Mouse (Mus musculus): ENCODE results near the gene Cdc34. TPM values are rescaled to one million over a fixed set of nuclear protein-coding genes. Genes with fewer than 3 reads are reported as not detected.

Gene Cdc34
- polyA plus RNA-seq, 1 experiment: 93.9 TPM

- Histone ChIP-seq H3K4me3 (replicated peaks; ENCODE audit: insufficient read depth, low read depth, low read length) (peak overlapping the region; percentile 90), H3K27me3 (ENCODE audit: control insufficient read depth, insufficient read depth, low read length) (no peaks in the 10 kb centered on the region), H3K4me1 (ENCODE audit: control insufficient read depth, insufficient read depth, low read length) (peaks cover 36% of the 10 kb centered on the region), H3K27ac (ENCODE audit: insufficient read depth, low read length) (peak overlapping the region; percentile 96)
- WGBS: 14% methylated on average over 1 of the region's 1 CpGs
- TF ChIP-seq CTCF (IDR thresholded peaks at IDR 0.05; ENCODE audit: borderline replicate concordance, insufficient read depth, low read depth, low read length) (no peak), POLR2A (IDR thresholded peaks at IDR 0.05; ENCODE audit: borderline replicate concordance, insufficient read depth, low read length) (no peak)
- peak; percentile 74 to 82 for DNase-seq
Measured at GRCm38 (mm10) chr10:79707162-79707561, 25.2 kb downstream of the Cdc34 start.

DNA sequence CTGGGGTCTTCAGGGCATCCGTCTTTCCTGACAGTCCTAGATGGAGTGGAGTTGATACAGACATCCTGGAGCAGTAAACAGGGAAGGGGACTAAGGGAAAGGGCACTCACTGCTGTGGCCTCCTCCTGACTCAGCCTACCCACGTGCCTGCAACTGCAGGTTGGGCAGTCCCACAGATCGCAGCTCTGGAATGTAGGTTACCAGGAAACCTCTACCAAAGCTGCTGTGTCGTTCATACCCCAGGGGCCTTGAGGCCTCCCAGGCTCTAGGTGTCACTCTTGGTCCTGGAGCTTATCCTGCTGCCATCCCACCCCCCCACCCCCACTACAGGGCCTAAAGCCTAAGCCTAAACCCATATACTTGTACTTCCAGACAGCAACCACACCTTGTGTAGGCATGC, 25.8 kb downstream of the Cdc34 start:
- no peak for DNase-seq
- whole genome bisulfite sequencing: 33% methylated on average over 4 of the region's 4 CpGs
- no peak for TF ChIP-seq POLR2A (IDR thresholded peaks at IDR 0.05; ENCODE audit: borderline replicate concordance, insufficient read depth, low read length)
- TF ChIP-seq CTCF (IDR thresholded peaks at IDR 0.05; ENCODE audit: borderline replicate concordance, insufficient read depth, low read depth, low read length): no peak
- Histone ChIP-seq H3K4me1 (ENCODE audit: control insufficient read depth, insufficient read depth, low read length) (peaks cover 38% of the 10 kb centered on the region), H3K4me3 (replicated peaks; ENCODE audit: insufficient read depth, low read depth, low read length) (peak overlapping the region; percentile 90), H3K27me3 (ENCODE audit: control insufficient read depth, insufficient read depth, low read length) (no peaks in the 10 kb centered on the region), H3K27ac (ENCODE audit: insufficient read depth, low read length) (peak overlapping the region; percentile 96)

DNA sequence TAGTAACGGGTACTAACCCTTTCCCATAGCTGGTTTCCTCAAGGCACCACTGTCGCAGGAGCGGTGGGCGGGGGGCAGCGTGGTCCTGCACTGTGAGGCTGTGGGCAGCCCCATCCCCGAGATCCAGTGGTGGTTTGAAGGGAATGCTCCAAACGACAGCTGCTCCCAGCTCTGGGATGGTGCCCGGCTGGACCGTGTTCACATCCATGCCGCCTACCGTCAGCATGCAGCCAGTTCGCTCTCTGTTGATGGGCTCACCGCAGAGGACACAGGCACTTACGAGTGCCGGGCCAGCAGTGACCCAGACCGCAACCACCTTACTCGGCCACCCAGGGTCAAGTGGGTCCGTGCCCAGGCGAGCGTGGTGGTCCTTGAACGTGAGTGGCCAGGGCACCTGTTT, 26.7 kb downstream of the Cdc34 start:
- DNase-seq: no peak
- TF ChIP-seq CTCF (IDR thresholded peaks at IDR 0.05; ENCODE audit: borderline replicate concordance, insufficient read depth, low read depth, low read length): no peak
- no peak for TF ChIP-seq POLR2A (IDR thresholded peaks at IDR 0.05; ENCODE audit: borderline replicate concordance, insufficient read depth, low read length)
- H3K27me3 ChIP-seq (ENCODE audit: control insufficient read depth, insufficient read depth, low read length): no peaks in the 10 kb centered on the region
- H3K4me3 ChIP-seq (replicated peaks; ENCODE audit: insufficient read depth, low read depth, low read length): peak overlapping the region; percentile 16
- peak overlapping the region; percentile 3; the same call in 1 of the 2 replicates for H3K27ac ChIP-seq (ENCODE audit: insufficient read depth, low read length)
- WGBS: 35% methylated on average over 21 of the region's 21 CpGs
- peaks cover 39% of the 10 kb centered on the region for H3K4me1 ChIP-seq (ENCODE audit: control insufficient read depth, insufficient read depth, low read length)

DNA sequence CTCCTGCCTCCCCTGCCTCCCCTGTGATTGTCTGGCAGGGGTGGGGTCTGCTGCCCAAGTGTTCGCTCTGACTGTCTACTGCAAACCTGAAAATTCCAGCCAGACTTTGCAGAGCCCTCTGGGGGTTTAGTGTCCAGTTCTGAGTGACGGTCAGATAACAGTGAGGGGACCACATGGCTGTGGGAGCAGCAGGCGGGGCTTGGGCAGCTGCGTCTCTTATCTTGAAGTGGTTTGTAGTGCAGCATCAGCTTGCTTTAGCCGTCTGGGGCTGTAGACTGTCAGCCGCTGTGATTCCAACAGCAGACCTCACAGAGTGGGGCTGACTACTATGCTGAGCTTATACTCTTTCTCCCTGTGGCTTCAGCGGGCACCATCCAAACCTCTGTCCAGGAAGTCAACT, 27.3 kb downstream of the Cdc34 start:
- peaks cover 39% of the 10 kb centered on the region for H3K4me1 ChIP-seq (ENCODE audit: control insufficient read depth, insufficient read depth, low read length)

DNA sequence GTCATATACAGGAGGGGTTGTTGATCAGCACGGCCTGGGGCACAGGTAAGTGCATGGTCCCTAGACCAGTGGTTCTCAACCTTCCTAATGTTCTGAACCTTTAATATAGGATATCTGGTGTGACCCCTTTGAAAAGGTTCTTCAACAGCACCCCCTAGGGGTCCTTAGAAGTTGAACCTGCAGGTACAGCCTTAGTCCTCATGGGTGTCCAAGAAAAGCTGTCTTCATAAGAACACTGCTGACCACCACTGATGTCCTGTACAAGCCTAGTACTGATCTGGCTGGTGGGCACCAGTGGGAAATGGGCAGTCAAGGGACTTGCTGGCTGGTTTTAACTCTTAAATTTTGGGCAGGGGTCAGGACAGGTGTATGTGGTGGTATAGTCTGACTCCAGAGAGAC, 30.0 kb downstream of the Cdc34 start:
- WGBS: 89% methylated on average over 1 of the region's 1 CpGs
- TF ChIP-seq POLR2A (IDR thresholded peaks at IDR 0.05; ENCODE audit: borderline replicate concordance, insufficient read depth, low read length): no peak
- TF ChIP-seq CTCF (IDR thresholded peaks at IDR 0.05; ENCODE audit: borderline replicate concordance, insufficient read depth, low read depth, low read length): no peak; the same call in 1 of the 2 replicates

More for the DNA sequence above, 27.3 kb downstream of the Cdc34 start:
- DNase-seq: no peak
- TF ChIP-seq CTCF (IDR thresholded peaks at IDR 0.05; ENCODE audit: borderline replicate concordance, insufficient read depth, low read depth, low read length) (no peak), POLR2A (IDR thresholded peaks at IDR 0.05; ENCODE audit: borderline replicate concordance, insufficient read depth, low read length) (no peak)
- 60% methylated on average over 7 of the region's 7 CpGs for WGBS
- Histone ChIP-seq H3K4me3 (replicated peaks; ENCODE audit: insufficient read depth, low read depth, low read length) (no peak overlapping the region), H3K27ac (ENCODE audit: insufficient read depth, low read length) (peak overlapping the region; percentile 3; the same call in 1 of the 2 replicates), H3K27me3 (ENCODE audit: control insufficient read depth, insufficient read depth, low read length) (no peaks in the 10 kb centered on the region)

DNA sequence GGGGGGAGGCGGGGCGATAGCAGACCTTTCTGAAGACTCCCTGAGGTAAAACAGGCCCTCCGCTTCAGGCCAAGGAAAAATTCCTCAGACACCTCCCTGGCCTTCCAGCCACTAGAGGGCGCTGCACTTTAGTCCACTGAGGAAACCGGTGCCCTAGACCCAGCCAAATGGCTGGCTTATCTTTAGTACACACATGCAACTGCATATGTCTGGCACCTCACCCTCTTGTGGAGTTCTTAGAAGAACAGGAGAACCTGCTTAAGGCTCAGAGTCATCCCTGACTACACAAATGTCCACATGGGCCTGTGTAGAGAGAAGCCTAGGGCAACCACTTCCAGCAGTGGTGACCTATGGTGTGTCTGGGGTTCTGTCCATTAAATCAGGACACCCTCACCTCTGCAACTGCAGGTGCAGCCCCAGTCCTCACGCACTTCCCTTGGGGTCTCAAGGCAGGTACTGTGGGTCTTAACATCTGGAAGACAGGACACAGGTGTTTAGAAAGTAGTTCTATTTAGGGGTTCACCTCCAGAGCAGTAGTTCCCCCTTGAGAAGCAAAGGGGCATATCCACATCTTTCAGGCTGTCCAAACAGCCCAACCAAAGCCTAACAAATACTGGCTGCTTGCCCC, 30.6 kb downstream of the Cdc34 start:
- no peak overlapping the region for H3K4me3 ChIP-seq (replicated peaks; ENCODE audit: insufficient read depth, low read depth, low read length)
- DNase-seq: peak; percentile 76 to 85
- TF ChIP-seq CTCF (IDR thresholded peaks at IDR 0.05; ENCODE audit: borderline replicate concordance, insufficient read depth, low read depth, low read length) (peak; percentile 79), POLR2A (IDR thresholded peaks at IDR 0.05; ENCODE audit: borderline replicate concordance, insufficient read depth, low read length) (no peak)
- no peaks in the 10 kb centered on the region for H3K27me3 ChIP-seq (ENCODE audit: control insufficient read depth, insufficient read depth, low read length)
- H3K27ac ChIP-seq (ENCODE audit: insufficient read depth, low read length): no peak overlapping the region; the same call in 1 of the 2 replicates
- H3K4me1 ChIP-seq (ENCODE audit: control insufficient read depth, insufficient read depth, low read length): peaks cover 28% of the 10 kb centered on the region
- WGBS: 11% methylated on average over 4 of the region's 6 CpGs

More for the DNA sequence above, 30.0 kb downstream of the Cdc34 start:
- H3K27ac ChIP-seq (ENCODE audit: insufficient read depth, low read length): no peak overlapping the region
- no peak for DNase-seq
- H3K4me1 ChIP-seq (ENCODE audit: control insufficient read depth, insufficient read depth, low read length): peaks cover 34% of the 10 kb centered on the region
- no peak overlapping the region for H3K4me3 ChIP-seq (replicated peaks; ENCODE audit: insufficient read depth, low read depth, low read length)
- H3K27me3 ChIP-seq (ENCODE audit: control insufficient read depth, insufficient read depth, low read length): no peaks in the 10 kb centered on the region

DNA sequence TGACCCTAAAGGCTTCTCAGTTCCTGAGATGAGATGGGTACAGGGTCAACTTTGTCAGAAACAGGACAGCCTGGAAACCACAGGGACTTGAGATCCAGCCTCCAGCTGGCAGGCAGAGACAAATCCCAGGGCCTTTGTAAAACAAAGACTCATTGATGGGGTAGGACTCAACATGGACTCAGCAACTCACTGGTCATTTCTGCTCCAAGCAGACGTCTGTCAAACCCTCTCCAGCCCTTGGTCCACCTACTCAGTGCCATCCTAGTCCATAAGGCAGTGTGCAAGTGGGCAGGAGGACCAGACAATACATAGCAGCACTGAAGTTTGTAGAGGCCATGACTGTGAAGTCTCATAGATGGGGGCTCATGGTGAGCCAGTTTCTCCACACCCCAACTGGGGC, 31.2 kb downstream of the Cdc34 start:
- Histone ChIP-seq H3K27me3 (ENCODE audit: control insufficient read depth, insufficient read depth, low read length) (no peaks in the 10 kb centered on the region), H3K4me3 (replicated peaks; ENCODE audit: insufficient read depth, low read depth, low read length) (no peak overlapping the region), H3K4me1 (ENCODE audit: control insufficient read depth, insufficient read depth, low read length) (peaks cover 30% of the 10 kb centered on the region), H3K27ac (ENCODE audit: insufficient read depth, low read length) (no peak overlapping the region; the same call in 1 of the 2 replicates)
- no peak for DNase-seq
- TF ChIP-seq CTCF (IDR thresholded peaks at IDR 0.05; ENCODE audit: borderline replicate concordance, insufficient read depth, low read depth, low read length) (no peak), POLR2A (IDR thresholded peaks at IDR 0.05; ENCODE audit: borderline replicate concordance, insufficient read depth, low read length) (no peak)
- WGBS: 12% methylated on average over 1 of the region's 1 CpGs

- Histone ChIP-seq H3K27me3 (ENCODE audit: control insufficient read depth, insufficient read depth, low read length) (no peaks in the 10 kb centered on the region), H3K27ac (ENCODE audit: insufficient read depth, low read length) (no peak overlapping the region), H3K4me1 (ENCODE audit: control insufficient read depth, insufficient read depth, low read length) (peaks cover 21% of the 10 kb centered on the region), H3K4me3 (replicated peaks; ENCODE audit: insufficient read depth, low read depth, low read length) (no peak overlapping the region)
- WGBS: 16% methylated on average over 4 of the region's 4 CpGs
- TF ChIP-seq POLR2A (IDR thresholded peaks at IDR 0.05; ENCODE audit: borderline replicate concordance, insufficient read depth, low read length) (no peak), CTCF (IDR thresholded peaks at IDR 0.05; ENCODE audit: borderline replicate concordance, insufficient read depth, low read depth, low read length) (no peak)
- no peak for DNase-seq
Measured at GRCm38 (mm10) chr10:79714996-79715395, 33.0 kb downstream of the Cdc34 start.
